Mouse (Mus musculus): ENCODE measurements around the gene Yif1a. TPM values are rescaled to one million over a fixed set of nuclear protein-coding genes. Genes with fewer than 3 reads are reported as not detected.
A peak's percentile ranks its signal among the peaks of the same experiment; 100 is the strongest.

Gene Yif1a
- total RNA-seq, 2 experiments from 2014 or later, result 23.3 to 23.5 TPM

DNA sequence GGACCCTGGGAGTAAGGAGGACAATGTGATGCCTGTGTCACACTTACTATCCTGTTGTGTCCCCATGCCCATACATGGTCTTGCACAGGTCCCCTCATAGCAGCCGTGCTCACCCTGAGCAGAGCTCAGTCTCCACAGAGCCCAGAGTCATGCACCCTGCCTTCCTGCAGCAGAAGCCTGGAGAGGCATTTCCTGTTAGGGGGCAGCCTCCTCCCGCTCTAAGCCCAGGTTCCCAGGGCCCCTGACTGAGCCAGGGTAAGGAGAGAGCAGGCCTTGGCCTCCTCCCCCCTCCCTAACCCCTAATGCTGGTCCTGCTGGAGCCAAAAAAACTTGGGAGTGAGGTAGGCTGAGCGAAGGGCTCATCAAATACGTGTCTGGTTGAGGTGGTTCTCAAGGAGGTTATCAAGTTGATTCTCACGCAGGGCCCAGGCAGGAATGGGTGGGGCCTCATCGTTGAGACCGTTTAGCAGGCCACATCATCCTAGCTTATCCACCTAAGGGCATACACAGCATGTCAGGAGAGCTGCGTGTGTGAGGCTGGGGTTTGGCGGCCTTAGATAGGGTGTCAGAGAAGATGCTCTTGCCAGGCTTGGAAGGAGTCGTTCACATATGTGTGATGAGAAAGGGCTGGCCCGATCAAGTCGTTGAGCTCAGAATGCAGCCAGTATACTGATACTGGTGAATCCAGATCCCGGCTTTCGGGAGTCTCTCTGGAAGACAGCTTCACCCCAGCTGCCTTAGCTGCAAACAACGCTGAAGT, 21.1 kb upstream of the Yif1a start:
- DNase-seq (ENCODE audit: low spot score in 2 of 2), result no peak
- 0 out of 2 replicates have a peak overlapping the region, but pooled peaks have one; percentile 32 for H3K27ac ChIP-seq
- TF ChIP-seq CTCF (conservative IDR thresholded peaks at IDR 0.05), result no peak
- peak overlapping the region; percentile 51; the same call in 1 of the 2 replicates for H3K4me3 ChIP-seq

DNA sequence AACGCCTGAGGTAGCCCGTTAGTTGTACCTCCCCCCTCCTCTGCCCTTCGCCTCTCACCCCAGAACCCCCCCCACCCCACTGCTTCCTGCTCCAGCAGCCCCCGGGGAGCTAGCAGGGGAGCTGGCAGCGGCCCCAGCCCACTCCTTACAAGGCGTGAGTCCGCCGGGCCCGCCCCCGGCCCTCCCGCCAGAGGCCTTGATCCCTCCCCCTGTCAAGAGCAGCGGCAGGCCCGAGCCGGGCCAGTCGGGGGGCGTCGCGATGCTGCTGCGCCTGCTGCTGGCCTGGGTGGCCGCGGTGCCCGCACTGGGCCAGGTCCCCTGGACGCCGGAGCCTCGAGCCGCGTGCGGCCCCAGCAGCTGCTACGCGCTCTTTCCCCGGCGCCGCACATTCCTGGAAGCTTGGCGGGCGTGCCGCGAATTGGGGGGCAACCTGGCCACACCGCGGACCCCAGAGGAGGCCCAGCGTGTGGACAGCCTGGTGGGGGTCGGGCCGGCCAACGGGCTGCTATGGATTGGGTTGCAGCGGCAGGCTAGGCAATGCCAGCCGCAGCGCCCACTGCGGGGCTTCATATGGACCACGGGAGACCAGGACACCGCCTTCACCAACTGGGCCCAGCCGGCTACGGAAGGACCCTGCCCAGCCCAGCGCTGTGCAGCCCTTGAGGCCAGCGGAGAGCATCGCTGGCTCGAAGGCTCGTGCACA, 20.3 kb upstream of the Yif1a start, which contains the start of gene Cd248:
Cd248 (plus strand) TSS at position 212 of the 703 bp plus-strand sequence.
- no peak for DNase-seq (ENCODE audit: low spot score in 2 of 2)
- no peak for TF ChIP-seq CTCF (conservative IDR thresholded peaks at IDR 0.05)
- H3K27ac ChIP-seq, result peak within 1 kb of the TSS; percentile 32; the same call in 1 of the 2 replicates

DNA sequence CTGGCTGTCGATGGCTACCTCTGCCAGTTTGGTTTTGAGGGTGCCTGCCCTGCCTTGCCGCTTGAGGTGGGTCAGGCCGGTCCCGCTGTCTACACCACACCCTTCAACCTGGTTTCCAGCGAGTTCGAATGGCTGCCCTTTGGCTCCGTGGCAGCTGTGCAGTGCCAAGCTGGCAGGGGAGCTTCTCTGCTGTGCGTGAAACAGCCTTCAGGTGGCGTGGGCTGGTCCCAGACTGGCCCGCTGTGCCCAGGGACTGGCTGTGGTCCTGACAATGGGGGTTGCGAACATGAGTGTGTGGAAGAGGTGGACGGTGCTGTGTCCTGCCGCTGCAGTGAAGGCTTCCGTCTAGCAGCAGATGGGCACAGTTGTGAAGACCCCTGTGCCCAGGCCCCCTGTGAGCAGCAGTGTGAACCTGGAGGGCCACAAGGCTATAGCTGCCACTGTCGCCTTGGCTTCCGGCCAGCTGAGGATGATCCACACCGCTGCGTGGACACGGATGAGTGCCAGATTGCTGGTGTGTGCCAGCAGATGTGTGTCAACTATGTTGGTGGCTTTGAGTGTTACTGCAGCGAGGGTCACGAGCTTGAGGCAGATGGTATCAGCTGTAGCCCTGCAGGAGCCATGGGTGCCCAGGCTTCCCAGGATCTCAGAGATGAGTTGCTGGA, 19.6 kb upstream of the Yif1a start:
- Histone ChIP-seq H3K27ac (peak overlapping the region; percentile 21; the same call in 1 of the 2 replicates), H3K4me3 (peak overlapping the region; percentile 51)
- TF ChIP-seq CTCF (conservative IDR thresholded peaks at IDR 0.05), result peak; percentile 23
- DNase-seq (ENCODE audit: low spot score in 2 of 2), result no peak

More for the DNA sequence above, 20.3 kb upstream of the Yif1a start, which contains the start of gene Cd248:
- H3K4me3 ChIP-seq, result peak within 1 kb of the TSS; percentile 51

DNA sequence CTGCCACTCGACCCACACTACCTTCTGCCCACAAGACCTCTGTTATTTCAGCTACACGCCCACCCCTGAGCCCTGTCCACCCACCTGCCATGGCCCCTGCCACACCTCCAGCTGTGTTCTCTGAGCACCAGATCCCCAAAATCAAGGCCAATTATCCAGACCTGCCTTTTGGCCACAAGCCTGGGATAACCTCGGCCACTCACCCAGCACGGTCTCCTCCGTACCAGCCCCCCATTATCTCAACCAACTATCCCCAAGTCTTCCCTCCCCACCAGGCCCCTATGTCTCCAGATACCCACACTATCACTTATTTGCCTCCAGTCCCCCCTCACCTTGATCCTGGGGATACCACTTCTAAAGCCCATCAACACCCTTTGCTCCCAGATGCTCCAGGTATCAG, 18.9 kb upstream of the Yif1a start:
- H3K4me3 ChIP-seq, result no peak overlapping the region; the same call in 1 of the 2 replicates

DNA sequence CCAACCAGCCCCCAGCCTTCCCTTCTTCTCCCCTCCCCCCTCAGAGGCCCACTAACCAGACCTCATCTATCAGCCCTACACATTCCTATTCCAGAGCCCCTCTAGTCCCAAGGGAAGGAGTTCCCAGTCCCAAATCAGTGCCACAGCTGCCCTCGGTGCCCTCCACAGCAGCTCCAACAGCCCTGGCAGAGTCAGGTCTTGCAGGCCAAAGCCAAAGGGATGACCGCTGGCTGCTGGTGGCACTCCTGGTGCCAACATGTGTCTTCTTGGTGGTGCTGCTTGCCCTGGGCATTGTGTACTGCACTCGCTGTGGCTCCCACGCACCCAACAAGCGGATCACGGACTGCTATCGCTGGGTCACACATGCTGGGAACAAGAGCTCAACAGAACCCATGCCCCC, 18.4 kb upstream of the Yif1a start:
- no peak overlapping the region for H3K27ac ChIP-seq
- no peak overlapping the region for H3K4me3 ChIP-seq
- no peak for TF ChIP-seq CTCF (conservative IDR thresholded peaks at IDR 0.05)
- DNase-seq (ENCODE audit: low spot score in 2 of 2), result no peak

More for the DNA sequence above, 18.9 kb upstream of the Yif1a start:
- no peak for DNase-seq (ENCODE audit: low spot score in 2 of 2)
- H3K27ac ChIP-seq, result no peak overlapping the region
- TF ChIP-seq CTCF (conservative IDR thresholded peaks at IDR 0.05), result no peak

DNA sequence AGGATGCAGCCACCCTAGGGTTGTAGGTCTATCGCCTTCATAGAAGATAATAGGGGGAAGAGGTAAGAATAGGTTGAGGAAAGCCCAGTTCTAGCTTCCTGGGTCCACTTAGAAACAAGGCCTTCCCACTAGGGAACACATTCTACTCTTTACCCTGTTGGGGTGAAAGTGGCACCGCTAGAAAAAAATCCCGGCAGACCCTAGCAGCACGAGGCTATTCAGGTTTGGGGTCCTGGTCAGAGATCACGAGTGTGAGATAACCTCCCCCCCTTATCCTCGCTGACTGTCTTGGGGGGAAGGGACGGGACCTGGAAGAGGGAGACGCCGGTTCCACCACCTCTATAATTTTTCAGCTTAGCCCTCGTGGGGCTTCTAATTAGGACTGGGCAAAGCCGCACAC, 17.3 kb upstream of the Yif1a start:
- Histone ChIP-seq H3K27ac (no peak overlapping the region; the same call in 1 of the 2 replicates), H3K4me3 (peak overlapping the region; percentile 55; the same call in 1 of the 2 replicates)
- no peak for TF ChIP-seq CTCF (conservative IDR thresholded peaks at IDR 0.05)
- DNase-seq (ENCODE audit: low spot score in 2 of 2), result no peak

DNA sequence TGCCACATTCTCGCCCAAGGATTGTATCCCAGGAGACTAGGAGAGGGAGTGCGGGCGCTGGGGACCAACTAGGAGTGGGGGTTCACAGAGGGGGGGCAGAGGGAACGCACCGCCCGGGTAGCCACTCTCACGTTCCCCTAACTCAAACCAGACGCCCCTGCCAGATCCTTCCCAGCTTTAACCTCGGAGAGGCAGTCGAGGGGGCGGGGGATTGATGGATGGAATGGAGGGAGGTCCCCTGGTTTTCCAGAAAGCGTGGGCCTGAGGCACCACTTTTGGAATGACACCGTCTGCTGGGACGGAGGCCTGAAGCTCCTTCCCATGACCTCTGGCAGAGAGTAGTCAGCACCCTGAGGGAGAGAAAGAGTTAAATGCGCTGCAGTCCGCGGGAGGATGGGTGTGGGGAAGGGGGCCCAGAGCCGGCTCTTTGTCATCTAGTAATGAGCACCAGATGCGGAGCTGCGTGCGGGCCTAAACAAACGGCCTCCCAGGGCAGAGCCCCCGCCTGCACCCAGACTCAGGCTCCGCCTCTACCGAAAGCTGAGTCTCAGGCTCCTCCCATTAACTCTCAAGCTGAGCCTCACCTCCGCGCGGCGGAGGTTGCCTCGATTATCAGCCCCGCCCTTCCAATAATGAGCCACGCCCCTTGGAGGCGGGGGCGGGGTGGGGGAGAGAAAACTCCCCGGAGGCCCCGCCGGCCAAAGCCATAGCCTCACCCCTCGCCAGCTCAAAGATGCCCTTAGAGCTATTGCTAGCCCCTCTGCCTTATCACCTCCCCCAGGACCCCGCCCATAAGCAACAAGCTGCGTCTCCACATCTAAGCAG, 16.6 kb upstream of the Yif1a start:
- Histone ChIP-seq H3K27ac (peak overlapping the region; percentile 57), H3K4me3 (peak overlapping the region; percentile 55)
- no peak for DNase-seq (ENCODE audit: low spot score in 2 of 2)
- no peak for TF ChIP-seq CTCF (conservative IDR thresholded peaks at IDR 0.05)

DNA sequence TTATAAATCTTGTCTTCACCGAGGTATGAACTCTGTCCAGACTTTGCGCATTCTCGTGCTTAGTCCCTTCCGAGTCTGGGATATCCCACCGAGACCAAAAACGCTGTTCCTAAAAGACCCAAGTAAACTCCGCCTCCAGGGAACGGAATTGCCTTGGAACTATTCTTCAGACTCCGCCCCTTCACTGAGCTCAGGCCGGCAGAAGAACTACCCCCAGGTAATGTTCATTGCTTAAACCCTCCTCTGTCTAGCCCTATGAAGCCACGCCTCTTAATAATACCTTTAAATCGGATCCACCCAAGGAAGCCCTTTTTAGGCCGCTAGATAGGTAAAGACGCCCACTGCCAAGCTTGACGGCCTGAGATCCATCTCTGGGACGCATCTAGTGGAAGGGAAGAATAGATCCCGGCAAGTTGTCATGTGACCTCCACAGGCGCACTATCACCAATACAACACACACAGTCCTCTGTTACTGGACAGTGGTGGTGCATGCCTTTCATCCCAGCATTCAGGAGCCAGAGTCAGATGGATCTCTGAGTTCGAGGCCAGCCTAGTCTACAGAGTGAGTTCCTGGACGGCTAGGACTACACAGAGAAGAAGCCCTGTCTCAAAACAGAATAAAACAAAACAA, 15.8 kb upstream of the Yif1a start:
- TF ChIP-seq CTCF (conservative IDR thresholded peaks at IDR 0.05), result no peak
- H3K27ac ChIP-seq, result no peak overlapping the region
- DNase-seq (ENCODE audit: low spot score in 2 of 2), result no peak
- H3K4me3 ChIP-seq, result peak overlapping the region; percentile 55

DNA sequence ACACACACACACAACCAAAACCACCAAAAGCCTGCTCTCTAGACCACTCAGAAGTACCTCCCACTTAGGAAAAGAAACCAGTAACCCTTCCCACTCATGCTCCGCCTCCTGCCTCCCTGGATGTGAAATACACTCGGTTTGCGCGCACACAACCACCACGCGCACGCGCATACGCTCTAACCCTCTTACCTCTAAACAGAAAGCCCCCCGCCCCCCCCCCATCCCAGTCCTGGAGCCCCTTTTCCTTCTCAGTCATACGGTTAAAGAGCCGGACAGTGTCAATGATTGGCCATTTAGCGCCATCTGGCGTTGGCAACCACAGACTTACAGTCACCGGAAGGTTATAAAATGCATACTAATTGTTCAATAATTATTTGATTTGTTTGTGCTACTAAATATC, 15.3 kb upstream of the Yif1a start:
- peak; percentile 73 for TF ChIP-seq CTCF (conservative IDR thresholded peaks at IDR 0.05)
- DNase-seq (ENCODE audit: low spot score in 2 of 2), result no peak
- peak overlapping the region; percentile 8; the same call in 1 of the 2 replicates for H3K4me3 ChIP-seq
- H3K27ac ChIP-seq, result no peak overlapping the region

DNA sequence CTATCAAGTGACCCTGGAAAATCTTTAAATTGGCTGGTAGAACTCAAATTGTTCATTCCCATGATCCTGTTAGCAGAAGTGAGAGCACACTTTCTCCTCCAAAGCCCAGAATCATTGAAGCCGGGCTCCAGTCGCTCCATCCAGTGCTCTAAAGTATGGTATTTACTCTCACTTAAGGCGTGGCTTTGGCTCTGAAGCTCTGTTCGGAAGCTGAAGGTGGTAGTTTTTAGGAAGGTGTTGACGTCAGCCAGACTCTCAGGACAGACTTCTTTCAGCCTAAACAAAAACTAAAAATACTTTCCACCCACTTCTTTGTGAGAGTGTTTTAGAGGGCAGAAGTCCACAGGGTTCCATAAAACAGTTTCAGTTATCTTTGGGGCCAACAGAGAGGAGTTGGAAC, 14.8 kb upstream of the Yif1a start:
- no peak overlapping the region for H3K4me3 ChIP-seq
- no peak for TF ChIP-seq CTCF (conservative IDR thresholded peaks at IDR 0.05)
- no peak for DNase-seq (ENCODE audit: low spot score in 2 of 2)
- no peak overlapping the region for H3K27ac ChIP-seq

DNA sequence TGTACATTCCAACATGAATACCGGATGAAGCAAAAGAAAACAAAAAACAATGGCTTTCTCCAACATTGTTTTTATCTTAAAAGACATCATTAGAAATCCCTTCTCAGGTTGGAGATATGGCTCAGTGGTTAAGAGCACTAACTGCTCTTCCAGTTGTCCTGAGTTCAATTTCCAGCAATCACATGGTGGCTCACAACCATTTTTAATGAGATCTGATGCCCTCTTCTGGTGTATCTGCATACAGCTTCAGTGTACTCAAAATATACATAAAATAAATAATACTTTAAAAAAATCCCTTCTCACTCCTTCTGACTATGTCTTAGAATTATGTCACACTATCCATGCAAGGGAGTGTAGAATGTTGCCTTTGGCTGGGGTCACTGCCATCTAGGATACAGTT, 9.1 kb upstream of the Yif1a start:
- no peak overlapping the region for H3K4me3 ChIP-seq
- DNase-seq (ENCODE audit: low spot score in 2 of 2), result no peak
- peak; percentile 71 for TF ChIP-seq CTCF (conservative IDR thresholded peaks at IDR 0.05)
- H3K27ac ChIP-seq, result no peak overlapping the region

DNA sequence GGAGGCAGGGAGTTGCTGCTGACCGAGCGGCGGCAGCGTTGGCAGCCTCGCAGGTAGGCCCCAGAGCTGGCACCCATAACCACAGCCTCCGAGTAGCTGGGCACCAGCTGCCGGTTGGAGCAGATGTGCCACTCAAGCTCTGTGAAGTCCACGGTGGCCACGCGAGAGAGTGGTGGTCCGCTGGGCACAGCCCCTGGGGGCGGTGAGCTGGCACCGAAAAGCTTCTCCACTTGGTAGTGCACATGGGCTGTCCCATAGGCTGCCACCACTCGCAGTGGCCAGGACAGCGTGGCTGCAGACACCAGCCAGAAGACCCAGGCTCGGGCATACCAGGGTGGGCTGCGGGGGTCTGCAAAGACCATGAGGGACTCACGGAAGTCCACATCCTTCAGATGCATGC, 6.3 kb upstream of the Yif1a start:
- no peak for TF ChIP-seq CTCF (conservative IDR thresholded peaks at IDR 0.05)
- DNase-seq (ENCODE audit: low spot score in 2 of 2), result no peak
- Histone ChIP-seq H3K4me3 (peak overlapping the region; percentile 13; the same call in 1 of the 2 replicates), H3K27ac (peak overlapping the region; percentile 62; the same call in 1 of the 2 replicates)
